Mouse (Mus musculus) ES-Bruce4 (cell line): ENCODE data around the gene Pcsk1. TPM values are rescaled to one million over a fixed set of nuclear protein-coding genes. Genes with fewer than 3 reads are reported as not detected.

ENCODE experiments used
- H3K27ac ChIP-seq: 2 replicates; pipeline ENCODE4 v1.5.1; 2012; ENCODE audit warnings: low read length, inconsistent platforms; ENCODE audit not compliant: insufficient read depth
- H3K27me3 ChIP-seq: 2 replicates; pipeline ENCODE4 v1.6.1; 2012; ENCODE audit warnings: mild to moderate bottlenecking, low read length, inconsistent platforms; ENCODE audit not compliant: control insufficient read depth, poor library complexity, insufficient read depth, severe bottlenecking
- H3K36me3 ChIP-seq: 2 replicates; pipeline ENCODE4 v1.6.1; 2012; ENCODE audit warnings: inconsistent platforms, mild to moderate bottlenecking, low read length, moderate library complexity; ENCODE audit not compliant: control insufficient read depth, poor library complexity, insufficient read depth, severe bottlenecking
- H3K4me1 ChIP-seq: one replicate; pipeline ENCODE4 v1.8.1; 2011; ENCODE audit warnings: low read length; ENCODE audit not compliant: control insufficient read depth, insufficient read depth
- H3K4me3 ChIP-seq: 2 replicates; pipeline ENCODE4 v1.5.1; 2011; ENCODE audit warnings: low read depth, mild to moderate bottlenecking, low read length
- H3K9ac ChIP-seq: 2 replicates; pipeline ENCODE4 v1.6.1; 2012; ENCODE audit warnings: low read depth, mild to moderate bottlenecking, inconsistent platforms; ENCODE audit not compliant: poor library complexity, severe bottlenecking
- H3K9me3 ChIP-seq: replicated peaks from 2 replicates; pipeline ENCODE4 v1.6.1; 2012; ENCODE audit warnings: mild to moderate bottlenecking, low read length, inconsistent platforms; ENCODE audit not compliant: control insufficient read depth, poor library complexity, insufficient read depth, severe bottlenecking
- CTCF ChIP-seq: IDR thresholded peaks from one replicate; pipeline ENCODE4 v1.8.1; 2011; ENCODE audit warnings: low read depth, low read length
- EP300 ChIP-seq: IDR thresholded peaks from 2 replicates; pipeline ENCODE4 v1.6.1; 2011; ENCODE audit warnings: low read depth, low read length; ENCODE audit not compliant: insufficient read depth
- POLR2A ChIP-seq: IDR thresholded peaks from one replicate; pipeline ENCODE4 v1.8.1; 2011; ENCODE audit warnings: low read length; ENCODE audit not compliant: insufficient read depth
- polyA plus RNA-seq: library from polyadenylated mRNA; stranded (reverse); fragments of >200 nt; gene quantifications from 2 replicates; pipeline ENCODE4 v1.2.4, GENCODE M21; 2011; ENCODE audit warnings: low read depth; ENCODE audit not compliant: missing spikeins, insufficient read depth, insufficient read length

The Pcsk1 gene
- 1.4 and 2.2 TPM in 2 replicates for polyA plus RNA-seq

- TF ChIP-seq POLR2A = no peak
- no peak for TF ChIP-seq EP300
- TF ChIP-seq CTCF = no peak
- Histone ChIP-seq H3K4me1 (no peaks in the 10 kb centered on the region), H3K27me3 (no peaks in the 10 kb centered on the region), H3K9ac (peak within 1 kb of the TSS; percentile 20), H3K36me3 (no peaks in the 10 kb centered on the region), H3K4me3 (peak within 1 kb of the TSS; percentile 63), H3K27ac (no peak within 1 kb of the TSS), H3K9me3 (no peaks in the 10 kb centered on the region)
Observed at GRCm38 (mm10) chr13:75089721-75090410, at the start of gene Pcsk1. Pcsk1 (plus strand) TSS chr13:75089826.

- Histone ChIP-seq H3K27ac (no peak overlapping the region), H3K4me3 (no peak overlapping the region), H3K27me3 (no peaks in the 10 kb centered on the region), H3K9me3 (no peaks in the 10 kb centered on the region), H3K9ac (no peak overlapping the region), H3K4me1 (no peaks in the 10 kb centered on the region), H3K36me3 (no peaks in the 10 kb centered on the region)
- TF ChIP-seq POLR2A = no peak
- TF ChIP-seq EP300 = no peak
- no peak for TF ChIP-seq CTCF
Observed at GRCm38 (mm10) chr13:75058818-75059217, 30.8 kb upstream of the Pcsk1 start.

- Histone ChIP-seq H3K4me3 (no peak overlapping the region), H3K27me3 (no peaks in the 10 kb centered on the region), H3K9ac (no peak overlapping the region)
Observed at GRCm38 (mm10) chr13:75063947-75064346, 25.7 kb upstream of the Pcsk1 start.

GRCm38 (mm10) chr13:75088597-75088996 is 1.0 kb upstream of the Pcsk1 start:
- no peak overlapping the region for H3K4me3 ChIP-seq
- TF ChIP-seq EP300 = no peak
- TF ChIP-seq POLR2A = no peak
- H3K27ac ChIP-seq = no peak overlapping the region
- H3K9me3 ChIP-seq = no peaks in the 10 kb centered on the region
- H3K9ac ChIP-seq = no peak overlapping the region
- H3K4me1 ChIP-seq = no peaks in the 10 kb centered on the region
- no peaks in the 10 kb centered on the region for H3K36me3 ChIP-seq
- H3K27me3 ChIP-seq = no peaks in the 10 kb centered on the region

More at GRCm38 (mm10) chr13:75063947-75064346, 25.7 kb upstream of the Pcsk1 start:
- no peaks in the 10 kb centered on the region for H3K4me1 ChIP-seq
- H3K27ac ChIP-seq = no peak overlapping the region
- H3K9me3 ChIP-seq = no peaks in the 10 kb centered on the region
- no peaks in the 10 kb centered on the region for H3K36me3 ChIP-seq
- no peak for TF ChIP-seq EP300
- TF ChIP-seq POLR2A = no peak
- TF ChIP-seq CTCF = no peak

- Histone ChIP-seq H3K9ac (peak overlapping the region; percentile 20), H3K36me3 (no peaks in the 10 kb centered on the region), H3K27ac (no peak overlapping the region), H3K4me1 (no peaks in the 10 kb centered on the region), H3K9me3 (no peaks in the 10 kb centered on the region), H3K4me3 (peak overlapping the region; percentile 63), H3K27me3 (no peaks in the 10 kb centered on the region)
- TF ChIP-seq POLR2A (no peak), CTCF (no peak), EP300 (no peak)
Observed at GRCm38 (mm10) chr13:75090411-75090779, 769 bp downstream of the Pcsk1 start.

- H3K4me3 ChIP-seq = no peak overlapping the region
- H3K4me1 ChIP-seq = no peaks in the 10 kb centered on the region
- no peaks in the 10 kb centered on the region for H3K36me3 ChIP-seq
- no peaks in the 10 kb centered on the region for H3K9me3 ChIP-seq
- no peaks in the 10 kb centered on the region for H3K27me3 ChIP-seq
- no peak overlapping the region for H3K27ac ChIP-seq
- 0 out of 2 replicates have a peak overlapping the region, but pooled peaks have one; percentile 20 for H3K9ac ChIP-seq
- no peak for TF ChIP-seq EP300
- TF ChIP-seq POLR2A = no peak
- TF ChIP-seq CTCF = no peak
Observed at GRCm38 (mm10) chr13:75091071-75091470, 1.4 kb downstream of the Pcsk1 start.
